Mouse (Mus musculus) E14TG2a.4 (cell line): ENCODE data around the gene Ctsc.

Experiments
- H3K27me3 ChIP-seq: 2 replicates; pipeline ENCODE4 v1.6.1; 2014; ENCODE audit warnings: low read length, control low read depth; ENCODE audit not compliant: insufficient read depth
- H3K36me3 ChIP-seq: 2 replicates; pipeline ENCODE4 v1.6.1; 2014; ENCODE audit warnings: low read length, control low read depth; ENCODE audit not compliant: insufficient read depth
- H3K4me1 ChIP-seq: replicated peaks from 2 replicates; pipeline ENCODE4 v1.6.1; 2014; ENCODE audit warnings: low read depth, low read length, control low read depth
- H3K4me3 ChIP-seq: replicated peaks from 2 replicates; pipeline ENCODE4 v1.5.1; 2014; ENCODE audit warnings: mild to moderate bottlenecking, low read length
- H3K9me3 ChIP-seq: 2 replicates; pipeline ENCODE4 v1.6.1; 2014; ENCODE audit warnings: low read length, control low read depth
- CTCF ChIP-seq: conservative IDR thresholded peaks from 2 replicates; pipeline ENCODE4 v1.5.1; 2014; ENCODE audit warnings: low read length
- NANOG ChIP-seq: IDR thresholded peaks from 2 replicates; pipeline ENCODE4 v1.6.1; 2014; ENCODE audit warnings: borderline replicate concordance, low read length, mixed read lengths
- POU5F1 ChIP-seq: IDR thresholded peaks from 2 replicates; pipeline ENCODE4 v1.6.1; 2014; ENCODE audit warnings: low read length, borderline replicate concordance

Ctsc gene

DNA sequence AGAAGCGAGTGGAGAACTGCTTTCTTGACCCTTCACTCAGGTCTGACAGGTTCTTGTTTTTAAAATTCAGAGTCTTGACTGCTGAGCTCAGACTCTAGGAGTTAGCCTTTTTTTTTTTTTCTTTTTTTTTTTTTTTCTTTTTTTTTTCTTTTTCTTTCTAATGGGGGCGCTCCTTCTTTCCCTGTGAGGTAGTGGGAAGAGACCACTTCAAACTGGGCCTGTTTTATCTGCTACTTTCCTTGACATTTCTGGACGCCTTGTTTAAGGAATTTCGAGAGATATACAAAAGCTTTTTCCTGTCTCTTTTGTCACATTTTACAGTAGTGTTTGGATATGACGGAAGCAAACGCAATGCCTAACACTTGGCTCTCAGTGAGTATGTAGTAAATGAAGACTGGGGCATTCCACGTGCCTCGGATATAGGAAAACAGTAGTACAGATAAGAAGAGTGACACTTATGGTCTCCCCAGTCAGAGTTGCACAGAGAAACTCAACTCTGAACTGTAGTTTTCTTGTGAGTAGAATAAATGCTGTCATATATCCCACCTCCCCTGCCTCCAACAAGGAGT, 827 bp downstream of the Ctsc start:
- H3K27me3 ChIP-seq: peaks cover 12% of the 10 kb centered on the region; the same call in 1 of the 2 replicates
- H3K4me3 ChIP-seq: peak overlapping the region; percentile 72; the same call in 1 of the 2 replicates
- H3K9me3 ChIP-seq: no peaks in the 10 kb centered on the region
- TF ChIP-seq NANOG (no peak), CTCF (no peak), POU5F1 (no peak)
- peaks cover 12% of the 10 kb centered on the region for H3K4me1 ChIP-seq
- no peaks in the 10 kb centered on the region for H3K36me3 ChIP-seq

DNA sequence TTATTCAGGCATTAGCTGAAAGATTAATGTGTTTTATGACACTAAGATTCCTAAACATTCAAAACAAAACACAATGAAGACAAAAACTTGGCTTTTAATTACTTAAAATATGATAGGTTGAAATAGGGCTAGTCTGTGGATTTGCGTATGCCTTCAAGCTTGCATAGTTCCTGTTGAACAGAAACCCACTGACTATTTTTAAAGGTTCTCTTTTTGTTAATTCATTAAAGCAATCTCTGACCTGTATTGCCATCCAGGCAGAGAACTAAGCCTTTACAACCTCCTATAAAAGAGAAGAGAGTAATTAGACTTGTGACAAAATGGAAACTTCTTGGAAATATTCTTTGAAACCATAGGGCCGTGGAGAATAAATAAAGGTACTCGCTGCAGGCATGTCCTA, 7.4 kb downstream of the Ctsc start:
- no peak overlapping the region for H3K4me3 ChIP-seq
- H3K9me3 ChIP-seq: no peaks in the 10 kb centered on the region
- no peak for TF ChIP-seq POU5F1
- no peak for TF ChIP-seq NANOG
- no peak for TF ChIP-seq CTCF

GRCm38 (mm10) chr7:88291036-88291435, 13.2 kb downstream of the Ctsc start:
- no peaks in the 10 kb centered on the region for H3K4me1 ChIP-seq
- no peak overlapping the region for H3K4me3 ChIP-seq
- no peaks in the 10 kb centered on the region for H3K27me3 ChIP-seq
- TF ChIP-seq CTCF (no peak), POU5F1 (no peak), NANOG (no peak)
- no peaks in the 10 kb centered on the region for H3K9me3 ChIP-seq
- no peaks in the 10 kb centered on the region for H3K36me3 ChIP-seq

More for the DNA sequence above, 7.4 kb downstream of the Ctsc start:
- Histone ChIP-seq H3K27me3 (no peaks in the 10 kb centered on the region), H3K4me1 (no peaks in the 10 kb centered on the region), H3K36me3 (no peaks in the 10 kb centered on the region)

GRCm38 (mm10) chr7:88292044-88292443, 14.2 kb downstream of the Ctsc start:
- no peaks in the 10 kb centered on the region for H3K9me3 ChIP-seq
- TF ChIP-seq POU5F1 (no peak), CTCF (no peak), NANOG (no peak)
- no peaks in the 10 kb centered on the region for H3K36me3 ChIP-seq
- H3K4me1 ChIP-seq: no peaks in the 10 kb centered on the region
- no peak overlapping the region for H3K4me3 ChIP-seq
- no peaks in the 10 kb centered on the region for H3K27me3 ChIP-seq

DNA sequence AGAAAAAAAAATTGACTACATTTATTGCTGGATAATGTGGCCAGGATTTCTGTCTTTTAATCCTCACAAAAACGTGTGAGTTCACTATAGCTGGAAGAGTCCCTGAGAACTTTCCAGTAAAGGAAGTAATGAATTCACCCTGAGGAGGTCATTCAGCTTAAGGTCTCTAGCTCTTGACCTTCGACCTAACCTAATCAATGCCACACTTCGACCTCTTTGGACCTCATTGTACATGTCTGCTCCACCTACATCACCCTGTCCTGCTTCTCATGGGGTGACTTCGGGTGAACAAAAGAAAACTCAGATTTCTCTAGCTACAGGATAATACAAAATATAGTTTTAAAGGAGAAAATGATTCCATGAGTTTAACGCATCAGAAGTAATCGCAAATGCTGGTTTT, 16.0 kb downstream of the Ctsc start:
- TF ChIP-seq POU5F1 (no peak), NANOG (no peak), CTCF (no peak)
- Histone ChIP-seq H3K9me3 (no peaks in the 10 kb centered on the region), H3K4me1 (no peaks in the 10 kb centered on the region), H3K4me3 (no peak overlapping the region), H3K36me3 (no peaks in the 10 kb centered on the region), H3K27me3 (no peaks in the 10 kb centered on the region)

- no peak for TF ChIP-seq CTCF
- no peak for TF ChIP-seq NANOG
- TF ChIP-seq POU5F1: no peak
- Histone ChIP-seq H3K9me3 (no peaks in the 10 kb centered on the region), H3K4me1 (no peaks in the 10 kb centered on the region), H3K36me3 (no peaks in the 10 kb centered on the region), H3K4me3 (no peak overlapping the region), H3K27me3 (no peaks in the 10 kb centered on the region)
Measured at GRCm38 (mm10) chr7:88295989-88296388, 18.1 kb downstream of the Ctsc start.

- no peaks in the 10 kb centered on the region for H3K9me3 ChIP-seq
Measured at GRCm38 (mm10) chr7:88296932-88297331, 19.0 kb downstream of the Ctsc start.

GRCm38 (mm10) chr7:88305750-88306149, 27.9 kb downstream of the Ctsc start:
- Histone ChIP-seq H3K27me3 (no peaks in the 10 kb centered on the region), H3K4me3 (no peak overlapping the region), H3K4me1 (no peaks in the 10 kb centered on the region), H3K36me3 (no peaks in the 10 kb centered on the region), H3K9me3 (no peaks in the 10 kb centered on the region)
- TF ChIP-seq CTCF (no peak), POU5F1 (no peak), NANOG (no peak)

More at GRCm38 (mm10) chr7:88296932-88297331, 19.0 kb downstream of the Ctsc start:
- H3K4me1 ChIP-seq: no peaks in the 10 kb centered on the region
- TF ChIP-seq POU5F1 (no peak), NANOG (no peak)
- H3K27me3 ChIP-seq: no peaks in the 10 kb centered on the region
- H3K36me3 ChIP-seq: no peaks in the 10 kb centered on the region
- no peak overlapping the region for H3K4me3 ChIP-seq

DNA sequence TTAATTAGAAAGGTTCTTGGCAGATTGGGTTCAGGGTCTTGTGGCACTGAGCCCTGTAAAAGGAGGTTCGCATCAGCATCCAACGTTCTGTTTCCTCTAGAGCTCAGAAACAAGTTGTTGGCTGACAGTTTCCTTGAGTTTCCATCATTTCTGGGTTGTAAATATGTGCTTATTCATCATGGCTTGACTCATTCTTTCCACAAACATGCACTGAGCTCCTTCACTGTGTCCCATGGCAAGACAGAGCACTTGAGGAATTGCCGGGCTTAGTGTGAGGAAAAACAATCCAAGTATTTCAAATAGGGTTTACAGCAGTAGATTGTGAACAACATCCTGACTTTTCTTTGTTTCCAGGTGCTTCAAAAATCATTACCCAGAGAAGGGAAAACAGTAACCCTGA, 28.8 kb downstream of the Ctsc start:
- no peak overlapping the region for H3K4me3 ChIP-seq
- no peaks in the 10 kb centered on the region for H3K36me3 ChIP-seq
- H3K27me3 ChIP-seq: no peaks in the 10 kb centered on the region
- no peak for TF ChIP-seq POU5F1
- no peak for TF ChIP-seq NANOG
- no peak for TF ChIP-seq CTCF
- no peaks in the 10 kb centered on the region for H3K4me1 ChIP-seq
- no peaks in the 10 kb centered on the region for H3K9me3 ChIP-seq
